Mouse (Mus musculus): Measurements from ENCODE around the gene Zc3h15. TPM values are rescaled to one million over a fixed set of nuclear protein-coding genes. Genes with fewer than 3 reads are reported as not detected.
"Not testable (repeated sequence)": the region's sequence is repeated elsewhere in the genome, so short reads cannot be mapped to it uniquely, and the experiment has no call there.

Zc3h15 gene
- total RNA-seq, 2 experiments from 2014 or later: 57.6 to 67.6 TPM

DNA sequence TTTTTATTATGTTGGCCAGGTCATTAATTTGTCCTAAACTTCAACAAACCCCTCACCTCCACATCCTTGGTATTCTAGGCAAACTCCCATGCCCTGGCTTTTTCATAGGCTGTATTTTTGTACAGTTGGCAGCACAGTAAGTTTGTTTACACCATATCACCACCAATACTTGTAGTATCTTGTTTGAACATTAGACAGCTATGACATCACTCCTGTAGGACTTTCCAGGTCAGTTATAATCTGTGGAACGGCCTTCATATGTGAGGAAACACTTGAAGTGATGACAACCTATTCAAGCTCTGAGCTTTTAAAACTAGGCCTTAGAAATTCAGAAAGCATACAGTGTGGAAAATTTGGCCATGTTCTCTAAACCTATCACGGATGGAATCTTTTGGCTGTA, 29.6 kb downstream of the Zc3h15 start:
- no peak for DNase-seq

DNA sequence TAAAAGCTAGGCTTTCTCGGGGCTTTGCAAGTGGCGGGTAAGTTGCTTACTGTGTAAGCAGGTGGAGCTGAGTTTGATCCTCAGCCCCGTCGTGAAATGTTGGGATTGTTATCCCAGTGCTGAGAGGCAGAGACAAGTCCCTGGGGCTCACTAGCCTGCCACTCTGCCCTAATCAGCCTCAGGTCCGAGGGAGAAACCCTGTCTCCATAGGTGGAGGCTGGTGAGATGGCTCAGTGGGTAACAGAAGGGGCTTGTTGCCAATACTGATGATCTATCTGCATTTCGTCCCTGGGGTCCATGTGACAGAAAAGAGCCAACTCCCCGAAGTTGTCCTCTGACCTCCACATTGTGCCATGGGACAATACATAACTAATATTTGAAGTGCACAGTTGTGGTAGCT, 30.2 kb downstream of the Zc3h15 start:
- no peak for DNase-seq

DNA sequence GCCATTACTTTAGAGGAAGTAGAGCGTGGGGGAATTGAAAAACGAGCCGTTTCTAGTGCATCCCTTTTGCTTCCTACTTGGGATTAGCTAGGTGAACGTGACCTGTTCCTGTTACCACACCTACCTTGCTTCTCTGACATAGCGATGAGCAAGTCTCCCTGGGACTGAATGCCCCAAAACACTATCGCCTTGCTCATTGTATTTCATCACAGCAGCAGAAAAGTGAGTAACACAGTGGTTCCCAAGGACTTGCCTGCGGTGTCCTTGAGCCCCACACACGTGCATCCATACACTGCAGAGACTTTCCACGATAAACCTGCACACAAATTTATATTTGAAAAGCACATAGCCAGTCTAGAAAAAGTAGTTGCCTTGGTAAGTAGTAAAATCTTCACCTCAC, 30.7 kb downstream of the Zc3h15 start:
- DNase-seq: no peak

DNA sequence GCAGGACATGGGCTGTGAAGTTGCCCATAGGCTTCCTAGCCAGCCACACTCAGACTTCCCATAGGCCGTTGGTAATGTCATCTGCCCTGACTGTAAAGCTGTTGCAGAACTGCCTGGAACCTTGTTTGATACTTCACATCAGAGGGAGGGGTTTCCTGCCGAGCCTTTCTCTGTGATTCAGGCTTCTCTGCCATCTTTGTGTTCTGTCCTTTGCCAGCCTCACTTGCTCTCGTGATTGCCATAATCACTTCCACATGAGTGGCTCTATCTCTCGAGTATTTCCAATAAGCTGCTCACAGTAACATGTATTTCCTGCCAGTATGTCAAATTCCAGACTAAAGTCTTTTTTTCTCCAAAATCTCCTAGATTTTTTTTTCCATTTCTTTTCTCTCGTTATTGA, 31.4 kb downstream of the Zc3h15 start:
- no peak for DNase-seq

DNA sequence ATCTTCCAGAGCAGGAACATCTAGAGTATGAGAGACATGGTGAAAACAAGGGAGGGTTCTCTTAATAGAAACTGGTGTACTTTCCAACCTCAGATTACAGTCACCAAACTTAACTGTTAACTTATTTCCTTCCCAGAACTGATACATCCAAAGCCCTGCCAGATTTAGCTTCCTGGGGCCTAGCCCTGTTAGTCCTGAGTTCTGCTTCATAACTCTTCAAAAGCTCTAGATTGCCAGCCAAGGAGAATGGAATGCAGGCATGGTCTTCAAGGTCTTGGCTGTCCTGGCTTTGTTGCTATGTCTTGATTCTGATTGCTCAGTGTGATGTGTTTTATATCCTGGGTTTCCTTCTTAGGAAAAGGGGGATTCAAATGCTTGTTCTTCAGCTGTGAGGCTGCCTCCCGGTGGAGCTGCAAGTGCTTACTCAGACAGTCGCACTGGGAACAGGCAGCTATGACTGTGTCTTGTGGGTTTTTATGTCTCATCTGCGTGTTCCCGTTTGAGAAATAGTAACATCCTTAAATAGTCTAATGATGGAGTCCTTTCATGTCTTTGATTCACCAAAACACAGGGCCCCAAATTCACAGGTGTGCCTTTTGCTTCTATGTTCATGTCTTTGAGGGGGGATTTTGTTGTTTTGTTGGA, 32.1 kb downstream of the Zc3h15 start:
- no peak for DNase-seq

DNA sequence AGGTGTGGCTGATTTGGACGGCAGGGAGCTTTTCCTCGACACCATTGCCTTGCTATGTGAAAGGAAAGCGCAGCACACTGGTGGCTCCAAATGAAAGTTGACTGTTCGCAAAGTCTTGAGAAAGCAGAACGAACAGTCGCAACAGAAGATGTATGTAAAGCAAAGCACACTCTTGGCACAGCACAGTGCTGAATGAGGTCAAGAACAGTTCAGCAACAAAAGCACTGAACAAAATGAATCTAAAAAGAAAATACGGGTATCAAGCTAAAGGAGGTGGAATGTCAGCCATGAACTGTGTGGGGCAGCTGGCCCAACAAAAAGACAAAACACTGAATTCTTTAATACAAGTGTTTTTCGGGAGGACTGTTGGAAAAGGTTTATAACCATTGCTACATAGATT, 37.1 kb downstream of the Zc3h15 start:
- DNase-seq: no peak

DNA sequence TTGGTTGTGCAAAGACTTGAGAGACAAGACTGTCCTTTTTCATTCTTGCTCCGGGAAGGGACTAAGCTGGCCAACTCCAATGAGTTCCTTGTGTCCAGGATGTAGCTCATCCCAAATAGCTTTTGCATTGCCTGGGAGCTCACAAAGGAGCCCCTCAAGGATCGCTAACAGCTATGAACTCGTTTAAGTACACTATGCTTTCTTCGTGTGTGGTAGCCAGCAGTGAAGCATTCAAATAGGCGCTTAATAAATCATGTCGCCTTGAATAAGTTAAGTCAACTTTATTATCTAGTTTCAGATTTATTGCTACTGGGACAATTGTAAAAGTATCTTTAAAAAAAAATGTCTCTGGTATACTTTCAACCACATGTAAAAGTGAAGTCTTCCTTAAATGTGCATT, 37.5 kb downstream of the Zc3h15 start:
- DNase-seq: no peak

DNA sequence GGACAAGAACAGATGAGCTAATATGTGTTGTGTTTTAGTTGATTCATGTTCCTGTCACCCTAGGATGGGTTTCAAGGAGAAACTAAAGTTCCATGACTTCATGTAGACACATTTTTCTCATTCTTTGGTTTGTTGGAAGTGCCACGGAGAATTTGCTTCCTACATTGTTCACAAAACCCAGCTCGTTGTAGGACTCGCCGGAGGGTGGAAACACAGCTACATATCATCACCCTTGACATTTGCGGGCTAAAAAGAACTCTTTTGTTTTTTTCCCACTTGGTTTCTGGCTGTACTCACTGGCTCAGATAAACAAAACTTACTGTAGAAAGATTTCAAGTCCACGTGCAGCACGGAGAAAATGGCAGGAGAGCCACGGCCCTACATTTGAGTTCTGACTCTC, 38.0 kb downstream of the Zc3h15 start:
- no peak for DNase-seq

DNA sequence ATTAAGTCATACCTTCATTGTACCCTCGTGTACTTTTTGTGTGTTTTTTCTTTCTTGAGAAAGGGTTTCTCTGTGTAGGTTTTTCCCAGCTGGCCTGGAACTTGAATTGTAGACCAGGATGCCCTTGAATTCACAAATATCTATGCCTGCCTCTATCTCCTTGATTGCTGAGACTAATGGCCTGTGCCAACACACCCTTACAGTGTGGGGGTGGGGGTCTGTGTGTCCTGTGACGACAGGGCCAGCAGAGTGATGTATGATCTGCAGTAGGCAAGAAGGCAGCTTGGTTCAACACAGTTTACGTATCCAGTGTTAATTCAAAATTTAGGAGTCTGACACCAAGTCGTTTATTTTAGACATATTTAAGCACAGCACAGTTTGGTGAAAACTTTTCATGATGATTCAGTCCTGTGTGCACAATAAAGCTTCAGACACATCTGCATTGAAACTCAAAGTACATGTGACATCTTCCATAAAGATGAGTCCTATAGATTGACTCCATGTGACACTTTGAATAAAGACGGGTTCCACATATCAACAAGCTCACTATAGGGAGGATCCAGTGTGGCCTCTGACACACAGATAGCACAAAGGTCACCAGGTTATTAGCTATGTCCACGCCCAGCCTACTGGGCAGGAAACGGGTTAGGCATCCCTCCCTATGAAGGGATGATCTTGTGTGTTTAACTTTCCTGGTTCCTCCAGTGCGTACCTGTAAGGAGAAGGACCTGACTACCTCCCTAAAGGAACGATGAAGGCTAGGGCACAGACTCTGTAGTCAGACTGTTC, 39.7 kb downstream of the Zc3h15 start:
- DNase-seq: no peak

DNA sequence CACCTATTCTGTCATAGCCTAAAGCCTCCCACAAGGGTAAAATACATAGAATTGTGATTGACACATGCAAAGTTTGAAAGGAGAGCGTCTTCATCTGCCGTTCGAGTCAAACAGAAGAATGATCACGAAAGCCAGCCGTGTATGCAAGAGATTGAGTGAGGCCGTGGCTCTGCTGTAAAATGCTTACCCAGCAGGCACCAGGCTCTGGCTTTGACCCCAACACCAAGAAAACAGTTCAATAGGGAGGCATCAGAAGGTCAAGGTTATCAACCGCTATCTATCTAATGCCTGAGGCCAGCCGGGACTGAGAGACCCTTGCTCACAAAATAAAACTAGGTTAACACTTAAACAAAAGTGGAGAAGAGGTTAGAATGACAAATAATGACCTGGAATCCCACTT, 40.5 kb downstream of the Zc3h15 start:
- no peak for DNase-seq

DNA sequence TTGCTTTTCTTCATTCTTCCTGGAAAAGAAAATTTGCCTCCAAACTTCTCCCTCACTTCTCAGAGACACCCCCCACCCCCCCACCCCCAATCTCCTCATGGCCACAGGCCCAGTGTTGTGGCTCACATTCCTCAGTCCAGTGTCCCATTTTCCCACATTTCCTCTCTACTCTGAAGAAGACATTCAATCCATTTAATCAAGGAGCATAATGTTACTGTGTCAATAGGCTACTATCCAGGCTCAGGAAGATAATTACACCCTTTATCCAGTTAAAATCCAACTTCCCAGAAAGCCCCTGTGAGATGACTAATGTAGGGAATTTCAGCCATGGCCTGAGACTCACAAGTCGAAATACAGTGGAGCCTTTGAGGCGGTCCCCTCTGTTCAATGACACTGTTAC, 46.1 kb downstream of the Zc3h15 start:
- DNase-seq: no peak

DNA sequence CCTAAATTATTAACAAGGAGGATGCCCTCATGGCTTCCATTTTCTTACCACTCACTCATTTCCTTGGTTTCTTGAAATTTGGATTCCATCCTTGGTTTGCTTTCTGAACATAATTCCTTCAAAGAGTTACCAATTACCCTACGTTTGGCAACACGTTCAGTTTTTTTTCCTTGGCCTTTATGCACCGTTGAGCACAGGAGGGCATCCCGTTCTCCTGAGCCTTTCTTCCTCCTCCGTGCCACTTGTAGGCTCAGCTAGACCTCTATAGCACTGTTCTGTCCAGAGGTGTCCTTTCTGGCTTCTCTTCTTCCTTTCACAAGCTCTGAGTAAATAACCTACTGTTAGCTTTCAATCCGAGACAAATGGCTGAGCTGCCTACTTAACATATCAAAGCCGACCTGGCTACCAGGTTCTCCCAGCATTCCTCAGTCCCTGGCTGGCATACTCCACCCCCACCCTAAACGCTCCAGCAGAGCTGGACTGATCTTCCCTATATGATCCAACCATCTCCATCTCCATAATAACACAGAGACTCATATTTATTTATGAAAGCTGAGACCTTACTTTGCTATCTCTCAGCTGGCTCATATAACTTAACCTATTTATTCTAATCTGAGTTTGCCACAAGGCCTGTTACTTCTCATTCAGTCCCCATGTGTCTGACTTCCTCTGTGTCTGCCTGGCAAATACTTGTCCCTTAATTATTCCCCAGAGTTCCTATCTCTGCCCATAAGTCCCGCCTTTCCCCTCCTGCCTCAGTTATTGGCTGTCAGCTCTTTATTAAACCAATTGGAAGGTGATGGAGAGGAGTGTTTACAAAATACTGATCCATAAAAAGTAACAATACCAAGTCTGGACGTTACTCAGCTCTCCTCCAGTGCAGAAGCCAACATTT, 48.7 kb downstream of the Zc3h15 start:
- DNase-seq: no peak

DNA sequence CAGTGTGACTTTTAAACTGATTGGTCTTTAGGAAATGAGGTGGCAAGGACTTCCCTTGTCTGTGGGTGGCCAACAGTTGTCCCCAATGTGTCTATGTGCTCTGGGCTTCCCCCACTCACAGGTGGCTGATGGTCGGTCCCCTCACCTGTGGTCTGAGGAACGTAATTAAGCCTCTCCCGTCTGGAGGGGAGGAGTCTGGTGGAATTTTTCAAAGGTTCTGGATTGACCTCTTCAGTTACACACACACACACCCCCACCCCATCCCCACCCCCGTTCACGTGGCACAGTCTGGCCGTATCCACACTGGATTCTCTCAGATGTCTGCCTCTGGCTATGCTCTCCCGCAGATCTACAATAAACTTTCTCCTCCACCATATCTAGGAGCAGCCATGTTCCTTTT, 49.8 kb downstream of the Zc3h15 start:
- DNase-seq: no peak

DNA sequence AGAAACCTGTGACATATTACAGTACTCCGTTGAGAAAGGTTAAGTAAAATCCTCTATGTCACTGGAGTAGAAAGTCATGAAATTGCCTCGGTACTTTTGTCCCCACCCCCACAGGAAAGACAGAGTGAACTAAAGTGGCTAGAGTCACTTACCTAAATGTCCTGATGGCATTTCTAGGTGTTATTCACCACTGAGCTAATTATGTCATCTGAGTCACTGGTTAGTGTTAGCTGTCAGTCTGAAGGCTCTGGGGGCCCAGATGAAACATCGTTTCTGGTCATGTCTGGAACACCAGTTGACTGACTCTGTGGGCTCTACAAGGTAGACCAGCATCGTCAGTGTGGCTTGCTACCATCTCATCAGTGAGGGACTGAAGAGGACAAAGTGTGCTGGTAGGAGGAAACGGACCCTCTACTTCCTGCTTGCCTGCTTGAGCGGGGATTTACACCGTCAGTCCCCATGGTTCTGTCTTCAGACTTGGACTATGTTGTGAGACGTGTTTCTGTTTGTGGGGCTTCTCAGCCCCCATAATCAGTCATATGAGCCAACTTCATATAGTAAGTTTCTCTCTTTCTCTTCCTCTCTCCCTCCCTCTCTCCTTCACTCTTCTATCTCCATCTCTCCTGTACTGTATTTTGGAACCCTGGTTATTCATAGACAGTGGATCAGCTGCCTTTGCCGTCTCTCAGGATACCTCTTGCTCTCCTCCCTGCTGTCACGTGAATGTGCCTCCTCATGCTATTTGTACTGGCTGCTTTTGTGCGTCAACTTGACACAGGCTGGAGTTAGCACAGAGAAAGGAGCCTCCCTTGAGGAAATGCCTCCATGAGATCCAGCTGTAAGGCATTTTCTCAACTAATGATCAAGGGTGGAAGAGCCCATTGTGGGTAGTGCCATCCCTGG, 51.4 kb downstream of the Zc3h15 start:
- no peak for DNase-seq

DNA sequence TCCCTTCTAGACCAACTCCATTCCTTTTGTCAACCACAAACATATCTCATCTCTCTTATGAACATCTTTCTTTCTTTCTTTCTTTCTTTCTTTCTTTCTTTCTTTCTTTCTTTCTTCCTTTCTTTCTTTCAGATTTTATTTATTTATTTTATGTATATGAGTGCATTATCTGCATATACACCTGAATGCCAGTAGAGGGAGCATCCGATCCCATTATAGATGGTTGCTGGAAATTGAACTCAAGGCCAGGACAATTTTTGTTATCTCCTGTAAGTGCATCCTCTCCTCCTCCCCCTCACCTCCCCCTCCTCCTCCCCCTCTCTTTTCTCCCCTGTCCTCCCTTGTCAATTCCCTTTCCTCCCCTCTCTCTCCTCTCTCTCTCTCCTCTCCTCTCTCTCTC, 54.2 kb downstream of the Zc3h15 start:
- DNase-seq: no peak

DNA sequence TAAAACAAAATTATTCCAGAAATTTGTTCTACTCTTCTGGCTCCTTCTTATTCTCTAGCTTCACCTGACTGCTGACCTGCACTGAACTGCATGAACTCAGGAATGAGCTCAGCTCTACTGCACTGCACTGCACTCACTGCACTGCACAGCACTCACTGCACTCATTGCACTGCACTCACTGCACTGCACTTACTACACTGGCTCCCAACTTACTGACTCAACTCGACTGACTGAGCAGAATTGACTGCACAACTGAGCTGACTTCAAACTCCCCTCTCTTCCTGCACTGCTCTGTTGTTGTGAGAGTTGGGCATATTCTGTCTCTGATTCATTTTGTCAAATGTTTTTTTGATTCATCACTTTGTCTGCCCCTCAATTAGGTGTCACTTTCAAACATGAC, 55.1 kb downstream of the Zc3h15 start:
- DNase-seq: no peak

DNA sequence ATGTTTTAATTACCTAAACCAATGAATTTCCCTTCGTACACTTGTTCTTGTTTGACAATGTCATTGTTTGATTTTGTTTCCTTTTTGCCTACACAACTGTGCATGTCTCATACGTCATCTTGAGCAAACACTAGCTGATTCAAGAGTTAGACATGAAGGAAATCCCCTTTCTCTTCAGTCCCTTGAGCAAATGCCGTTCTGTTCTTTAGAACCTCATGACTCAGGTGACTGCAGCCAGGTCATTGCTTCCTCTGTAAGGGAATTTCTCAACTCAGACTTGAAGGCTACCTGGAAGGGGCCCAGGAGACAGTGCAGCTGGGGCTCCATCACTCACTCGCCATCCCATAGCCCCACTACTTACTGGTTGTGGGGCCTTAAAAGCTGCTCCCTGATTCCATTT, 56.4 kb downstream of the Zc3h15 start:
- no peak for DNase-seq

DNA sequence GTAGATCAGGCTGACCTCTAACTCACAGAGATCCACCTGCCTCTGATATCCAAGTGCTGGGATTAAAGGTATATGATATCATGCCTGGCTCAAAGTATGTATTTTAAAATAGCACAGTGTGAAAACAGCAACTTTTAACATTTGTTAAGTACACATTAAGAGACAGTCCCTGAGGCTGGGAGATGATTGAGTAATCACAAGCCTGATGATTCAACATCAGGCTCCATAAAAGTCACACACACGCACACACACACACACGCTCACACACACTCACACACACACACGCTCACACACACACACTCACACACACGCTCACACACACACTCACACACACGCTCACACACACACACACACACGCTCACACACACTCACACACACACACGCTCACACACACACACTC, 58.2 kb downstream of the Zc3h15 start:
- DNase-seq: no peak

DNA sequence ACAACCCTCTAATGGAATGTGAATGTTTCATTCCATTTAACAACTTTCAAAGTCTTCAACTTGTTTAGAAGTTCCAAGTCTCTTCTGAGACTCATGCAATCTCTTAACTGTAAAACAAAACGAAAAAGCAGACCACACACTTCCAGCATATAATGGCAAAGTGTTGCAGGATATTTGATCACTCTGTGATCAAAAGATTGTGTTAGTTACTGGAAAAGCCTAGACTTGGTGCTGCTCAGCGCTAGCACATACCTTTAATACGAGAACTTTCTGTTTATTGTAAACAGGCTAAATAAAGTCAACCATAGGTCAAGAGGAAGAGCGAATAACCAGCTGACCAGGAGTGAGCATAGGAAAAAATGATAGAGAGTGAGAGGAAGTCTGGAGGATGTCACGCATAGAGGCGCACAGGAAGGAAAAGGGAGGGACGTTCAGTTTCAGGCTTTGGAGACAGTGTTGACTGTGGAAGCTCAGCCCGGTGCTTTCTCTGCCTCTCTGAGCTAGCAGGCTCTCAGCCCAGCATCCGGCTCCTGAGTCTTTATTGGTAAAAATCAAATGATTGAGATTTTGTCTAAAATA, 61.4 kb downstream of the Zc3h15 start:
- DNase-seq: no peak

DNA sequence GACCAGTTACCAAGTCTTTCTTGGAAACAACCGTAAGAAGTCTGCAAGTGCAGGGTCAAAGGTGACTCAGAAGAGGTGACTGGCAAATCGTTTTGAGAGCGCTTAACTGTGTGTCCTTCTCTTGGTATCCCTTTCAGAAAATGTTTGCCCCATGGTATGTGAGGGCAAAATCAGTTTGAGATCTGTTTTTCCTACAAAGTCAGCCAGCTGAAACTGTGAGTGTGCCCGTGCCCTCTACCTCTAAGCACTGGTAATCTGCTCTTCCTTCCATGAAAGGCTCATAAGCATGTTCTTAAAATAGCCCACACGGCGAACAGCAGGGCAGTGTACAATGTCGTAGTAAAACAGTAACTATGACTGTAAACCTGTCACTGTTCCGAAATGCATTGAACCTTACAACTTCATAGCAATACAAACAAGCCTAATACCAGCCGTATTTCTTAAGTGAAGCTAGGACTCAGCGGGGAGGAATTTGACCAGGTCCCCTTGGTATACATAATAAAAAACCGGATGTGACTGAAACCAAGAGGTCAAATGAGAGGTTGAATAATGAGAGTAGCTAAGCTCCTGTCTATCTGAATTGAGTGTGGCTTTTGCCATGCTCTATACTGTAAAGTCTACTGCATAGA, 65.8 kb downstream of the Zc3h15 start:
- no peak for DNase-seq

DNA sequence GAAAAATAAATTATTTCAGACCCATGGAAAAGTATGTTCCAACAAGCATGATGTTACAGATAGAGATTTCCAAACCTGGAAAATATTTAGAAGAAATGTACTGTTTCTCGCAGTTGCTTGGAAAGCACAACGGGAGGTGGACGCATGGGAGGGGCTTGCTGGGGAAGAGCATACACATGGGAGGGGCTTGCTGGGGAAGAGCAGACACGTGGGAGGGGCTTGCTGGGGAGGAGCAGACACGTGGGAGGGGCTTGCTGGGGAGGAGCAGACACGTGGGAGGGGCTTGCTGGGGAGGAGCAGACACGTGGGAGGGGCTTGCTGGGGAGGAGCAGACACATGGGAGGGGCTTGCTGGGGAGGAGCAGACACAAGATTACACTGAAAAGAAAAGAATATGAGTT, 69.0 kb downstream of the Zc3h15 start:
- DNase-seq: not testable (repeated sequence)
